Mouse (Mus musculus) spleen, adult 2 months (tissue): ENCODE measurements around the gene Deup1.

ENCODE experiments used
- CTCF ChIP-seq: fragments of 200-500 bp; IDR thresholded peaks from 2 replicates; pipeline ENCODE4 v1.5.1; 2011; ENCODE audit warnings: mild to moderate bottlenecking, inconsistent platforms; ENCODE audit not compliant: insufficient read depth, insufficient read length, insufficient replicate concordance; ENCODE audit errors: extremely low read depth
- POLR2A ChIP-seq: fragments of 200-500 bp; IDR thresholded peaks from 2 replicates; pipeline ENCODE4 v1.6.1; 2011; ENCODE audit warnings: low read depth, low read length, inconsistent platforms

GRCm38 (mm10) chr9:15533336-15534070, 94.2 kb downstream of the Deup1 start:
- no peak for TF ChIP-seq CTCF
- TF ChIP-seq POLR2A: no peak
